1 mouse cellular context compared by ENCODE assay signal in the genomic region with DNA sequence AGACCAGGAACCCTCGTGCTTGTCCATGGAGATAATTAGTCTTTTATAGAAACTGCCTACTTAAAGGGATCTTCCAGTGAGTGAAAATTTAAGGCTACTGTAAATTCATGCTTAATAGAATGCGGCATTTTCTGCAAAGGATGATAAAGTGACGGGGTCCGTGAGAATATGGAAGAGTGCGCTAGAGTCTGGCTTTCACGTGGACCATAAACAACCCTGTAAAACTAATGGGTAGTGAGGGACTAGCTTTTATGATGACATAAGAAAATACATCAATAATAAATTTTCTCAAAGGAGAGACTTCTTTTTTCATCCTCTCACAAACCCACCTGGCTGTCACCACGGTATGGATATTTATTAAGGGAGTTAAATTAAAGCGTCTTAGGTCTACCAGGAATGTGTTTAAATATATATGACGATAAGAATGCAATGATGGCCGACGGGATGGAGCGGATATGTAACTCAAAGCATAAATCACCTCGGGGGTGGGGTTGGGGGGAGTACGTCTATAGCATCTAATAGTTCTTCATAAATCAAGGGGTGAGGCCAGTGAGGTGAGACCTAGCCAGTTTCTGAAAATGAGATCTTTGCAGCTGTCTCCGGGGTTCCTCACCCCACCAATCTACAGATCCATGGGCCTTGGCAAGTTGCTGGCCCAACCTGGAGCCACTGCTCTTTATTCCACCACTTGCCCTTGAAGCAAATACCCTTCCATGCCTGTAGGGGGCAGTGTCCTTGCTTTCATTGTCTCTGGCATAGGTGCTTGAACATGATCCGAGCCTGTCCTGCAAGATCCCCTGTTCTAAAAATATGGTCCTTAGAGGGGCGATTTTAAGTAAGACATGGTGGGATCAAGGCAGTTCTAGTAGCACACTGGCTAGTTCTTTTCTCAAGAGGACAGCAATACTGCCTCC.
TF ChIP-seq lines count a peak whose summit lies in the region.

No protein-coding gene starts in this region.

TF ChIP-seq in MEL, 35 proteins besides CTCF, POLR2A, EP300 and RAD21 (continued from another document):
- TF ChIP-seq BHLHE40 (IDR thresholded peaks at IDR 0.05; ENCODE audit: borderline replicate concordance, low read depth, low read length) (no peak), USF2 (IDR thresholded peaks at IDR 0.05; ENCODE audit: borderline replicate concordance in 1 of 2, insufficient read depth in 1 of 2, low read depth in 1 of 2, low read length in 2 of 2) (no peak), HCFC1 (IDR thresholded peaks at IDR 0.05; ENCODE audit: low read depth, low read length) (no peak), ZNF384 (IDR thresholded peaks at IDR 0.05; ENCODE audit: low read depth, low read length) (no peak), MYC (IDR thresholded peaks at IDR 0.05; ENCODE audit: low read depth, low read length) (no peak), JUND (IDR thresholded peaks at IDR 0.05; ENCODE audit: low read depth, low read length) (no peak)
TF ChIP-seq in MEL: peak in this region for 0.
